Mouse (Mus musculus) intestine, embryonic 14.5 days (tissue): ENCODE results near the gene Ckap4. TPM values are rescaled to one million over a fixed set of nuclear protein-coding genes. Genes with fewer than 3 reads are reported as not detected.

Experiments
- ATAC-seq: fragments of 200-750 bp; cut with Nextera tagmentation; replicated peaks from 2 replicates; pipeline ENCODE4 v1.8.0; 2017; ENCODE audit warnings: low read depth, moderate number of reproducible peaks, moderate TSS enrichment, moderate library complexity; ENCODE audit not compliant: low FRiP score, low TSS enrichment
- DNase-seq: peaks from one replicate; pipeline ENCODE4 v3.0.0-alpha.2; 2018; ENCODE audit warnings: low spot score
- H3K27ac ChIP-seq: fragments of 300-500 bp; sonication (generic); 2 replicates; pipeline ENCODE4 v1.5.1; 2014; ENCODE audit warnings: low read depth, mild to moderate bottlenecking, control low read depth
- H3K27me3 ChIP-seq: fragments of 300-500 bp; sonication (generic); replicated peaks from 2 replicates; pipeline ENCODE4 v1.6.1; 2014; ENCODE audit warnings: low read length, control low read depth; ENCODE audit not compliant: control insufficient read depth, insufficient read depth
- H3K36me3 ChIP-seq: fragments of 300-500 bp; sonication (generic); 2 replicates; pipeline ENCODE4 v1.6.1; 2014; ENCODE audit warnings: low read length, control low read depth; ENCODE audit not compliant: control insufficient read depth, insufficient read depth
- H3K4me1 ChIP-seq: fragments of 300-500 bp; sonication (generic); replicated peaks from 2 replicates; pipeline ENCODE4 v1.6.1; 2014; ENCODE audit warnings: low read length, control low read depth, mixed read lengths; ENCODE audit not compliant: control insufficient read depth, insufficient read depth
- H3K4me2 ChIP-seq: fragments of 300-500 bp; sonication (generic); 2 replicates; pipeline ENCODE4 v1.6.1; 2014; ENCODE audit warnings: low read length
- H3K4me3 ChIP-seq: fragments of 300-500 bp; sonication (generic); 2 replicates; pipeline ENCODE4 v1.5.1; 2014; ENCODE audit warnings: low read depth, low read length, control low read depth, mixed read lengths
- H3K9ac ChIP-seq: fragments of 300-500 bp; sonication (generic); 2 replicates; pipeline ENCODE4 v1.6.1; 2014; ENCODE audit warnings: mild to moderate bottlenecking, low read length
- H3K9me3 ChIP-seq: fragments of 300-500 bp; sonication (generic); 2 replicates; pipeline ENCODE4 v1.6.1; 2016; ENCODE audit warnings: low read length, control low read depth; ENCODE audit not compliant: control insufficient read depth
- WGBS: fragments of 180-500 bp; shearing (Covaris S2); extraction: QIAGEN DNeasy Blood & Tissue Kit; methylation state at CpG from one replicate; pipeline ENCODE4 v1.1.7; 2014; 5-methylcytosine and 5-hydroxymethylcytosine counted together
- polyA plus RNA-seq: library from polyadenylated mRNA; unstranded; fragments of >200 nt; fragmentation: Nextera tagmentation; extraction: Ambion mirVana; gene quantifications from 2 replicates; pipeline ENCODE4 v1.2.1, GENCODE M21; 2014

Ckap4 gene
- polyA plus RNA-seq, 1 experiment from 2014 or later = 82.2 TPM

DNA sequence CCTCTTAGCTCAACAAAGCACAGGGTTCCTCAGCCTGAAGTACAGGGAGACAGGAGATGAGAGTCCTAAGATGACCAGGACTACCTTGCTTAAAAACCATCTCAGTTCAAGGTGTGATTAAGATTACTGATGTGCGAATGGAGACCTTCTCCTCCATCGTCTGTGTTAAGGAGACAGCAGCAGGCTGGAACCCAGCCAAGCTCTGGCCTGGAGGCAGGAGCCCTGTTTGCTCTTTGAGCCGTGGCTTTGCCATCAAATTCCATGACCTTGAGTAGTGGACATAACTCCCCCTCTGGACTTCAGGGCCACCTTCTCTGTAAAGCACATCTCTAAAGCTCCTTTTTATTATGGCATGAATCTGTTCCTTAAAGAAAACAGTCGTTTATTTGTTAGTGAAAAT lies 2.0 kb upstream of the Ckap4 start:
- WGBS = 41% methylated on average over 4 of the region's 4 CpGs
- H3K4me2 ChIP-seq = no peak overlapping the region
- peaks cover 18% of the 10 kb centered on the region for H3K4me1 ChIP-seq
- no peak overlapping the region for H3K27ac ChIP-seq
- no peaks in the 10 kb centered on the region for H3K27me3 ChIP-seq
- no peak for ATAC-seq
- H3K36me3 ChIP-seq = peaks cover 6% of the 10 kb centered on the region
- no peak overlapping the region for H3K4me3 ChIP-seq
- H3K9ac ChIP-seq = no peak overlapping the region
- DNase-seq = no peak
- no peaks in the 10 kb centered on the region for H3K9me3 ChIP-seq

- Histone ChIP-seq H3K4me2 (no peak overlapping the region), H3K4me1 (peaks cover 20% of the 10 kb centered on the region), H3K9ac (no peak overlapping the region), H3K4me3 (no peak overlapping the region), H3K36me3 (peaks cover 7% of the 10 kb centered on the region), H3K9me3 (no peaks in the 10 kb centered on the region), H3K27me3 (no peaks in the 10 kb centered on the region), H3K27ac (no peak overlapping the region)
- DNase-seq = no peak
- 90% methylated on average over 5 of the region's 5 CpGs for WGBS
- ATAC-seq = no peak
These were observed 1.6 kb upstream of the Ckap4 start for GRCm38 (mm10) chr10:84535458-84535857.

- H3K4me1 ChIP-seq = peaks cover 23% of the 10 kb centered on the region
- peak overlapping the region; percentile 90 for H3K4me3 ChIP-seq
- peak overlapping the region; percentile 81 for H3K27ac ChIP-seq
- WGBS = under 1% methylated on average over 58 of the region's 72 CpGs
- H3K9ac ChIP-seq = peak overlapping the region; percentile 90
- H3K27me3 ChIP-seq = no peaks in the 10 kb centered on the region
- H3K9me3 ChIP-seq = no peaks in the 10 kb centered on the region
- H3K36me3 ChIP-seq = peaks cover 13% of the 10 kb centered on the region
- peak; percentile 44; the same call in 1 of the 2 replicates for ATAC-seq
- peak overlapping the region; percentile 67 for H3K4me2 ChIP-seq
- DNase-seq = peak; percentile 83
These were observed 665 bp downstream of the Ckap4 start for GRCm38 (mm10) chr10:84532911-84533882.

GRCm38 (mm10) chr10:84532191-84532889 lies 1.5 kb downstream of the Ckap4 start:
- peaks cover 22% of the 10 kb centered on the region for H3K36me3 ChIP-seq
- peak overlapping the region; percentile 27; the same call in 1 of the 2 replicates for H3K27ac ChIP-seq
- DNase-seq (no peak), ATAC-seq (no peak)
- WGBS = 52% methylated on average over 16 of the region's 16 CpGs
- H3K27me3 ChIP-seq = no peaks in the 10 kb centered on the region
- no peaks in the 10 kb centered on the region for H3K9me3 ChIP-seq
- peak overlapping the region; percentile 90 for H3K9ac ChIP-seq
- peak overlapping the region; percentile 90 for H3K4me3 ChIP-seq
- peaks cover 23% of the 10 kb centered on the region for H3K4me1 ChIP-seq
- peak overlapping the region; percentile 67 for H3K4me2 ChIP-seq

DNA sequence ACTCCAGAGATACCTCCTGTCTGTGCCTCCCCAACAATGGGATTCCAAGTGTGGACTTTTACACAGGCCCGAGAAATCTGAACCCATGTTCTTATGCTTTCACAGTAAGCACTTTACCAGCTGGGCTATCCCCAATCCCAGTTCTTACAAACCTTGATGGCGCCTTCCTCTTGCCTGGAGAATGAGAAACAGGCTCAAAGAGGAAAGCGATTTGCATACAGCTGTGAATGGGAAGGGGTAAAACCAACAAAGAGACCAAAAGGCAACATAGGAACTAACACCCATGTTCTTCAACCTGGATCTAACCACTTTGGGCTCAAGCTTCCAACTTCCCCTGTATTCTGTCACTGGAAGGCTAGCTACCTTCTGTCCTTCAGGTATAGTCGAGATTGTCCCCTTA lies 2.3 kb downstream of the Ckap4 start:
- DNase-seq (no peak), ATAC-seq (no peak)
- Histone ChIP-seq H3K4me1 (peaks cover 23% of the 10 kb centered on the region), H3K27ac (no peak overlapping the region), H3K9ac (no peak overlapping the region), H3K36me3 (peaks cover 30% of the 10 kb centered on the region), H3K9me3 (no peaks in the 10 kb centered on the region), H3K27me3 (no peaks in the 10 kb centered on the region), H3K4me3 (0 out of 2 replicates have a peak overlapping the region, but pooled peaks have one; percentile 90), H3K4me2 (peak overlapping the region; percentile 67)
- 89% methylated on average over 4 of the region's 4 CpGs for WGBS

DNA sequence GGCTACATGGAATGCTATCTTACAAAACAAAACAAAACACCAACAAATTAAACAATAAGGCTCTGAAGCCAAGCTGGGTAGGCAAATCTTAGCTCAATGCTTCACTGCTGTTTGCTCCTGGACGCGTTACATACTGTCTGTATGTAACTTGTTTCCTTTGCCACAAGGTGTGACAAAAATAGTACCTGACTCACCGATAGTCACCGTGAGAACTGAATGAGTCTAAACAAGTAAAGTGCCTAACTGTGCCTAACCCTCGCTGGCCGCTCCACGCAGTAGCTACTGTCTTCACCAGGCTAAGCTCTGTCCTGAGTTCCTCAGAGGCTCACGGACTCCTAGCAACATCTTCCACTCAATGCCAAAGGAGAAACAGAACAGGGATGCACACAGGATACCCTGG lies 3.5 kb downstream of the Ckap4 start:
- H3K9me3 ChIP-seq = no peaks in the 10 kb centered on the region
- H3K36me3 ChIP-seq = peaks cover 40% of the 10 kb centered on the region
- H3K4me3 ChIP-seq = no peak overlapping the region
- no peak for ATAC-seq
- WGBS = 86% methylated on average over 8 of the region's 8 CpGs
- no peak for DNase-seq
- H3K27ac ChIP-seq = no peak overlapping the region
- H3K4me2 ChIP-seq = peak overlapping the region; percentile 67; the same call in 1 of the 2 replicates
- H3K9ac ChIP-seq = no peak overlapping the region
- no peaks in the 10 kb centered on the region for H3K27me3 ChIP-seq
- H3K4me1 ChIP-seq = peaks cover 23% of the 10 kb centered on the region

GRCm38 (mm10) chr10:84527631-84528030 lies 6.2 kb downstream of the Ckap4 start:
- H3K9me3 ChIP-seq = no peaks in the 10 kb centered on the region
- no peak overlapping the region for H3K4me2 ChIP-seq
- peaks cover 23% of the 10 kb centered on the region for H3K4me1 ChIP-seq
- no peak overlapping the region for H3K9ac ChIP-seq
- H3K27me3 ChIP-seq = no peaks in the 10 kb centered on the region
- peaks cover 50% of the 10 kb centered on the region for H3K36me3 ChIP-seq
- 81% methylated on average over 12 of the region's 12 CpGs for WGBS
- DNase-seq (no peak), ATAC-seq (no peak)
- H3K27ac ChIP-seq = no peak overlapping the region
- no peak overlapping the region for H3K4me3 ChIP-seq

DNA sequence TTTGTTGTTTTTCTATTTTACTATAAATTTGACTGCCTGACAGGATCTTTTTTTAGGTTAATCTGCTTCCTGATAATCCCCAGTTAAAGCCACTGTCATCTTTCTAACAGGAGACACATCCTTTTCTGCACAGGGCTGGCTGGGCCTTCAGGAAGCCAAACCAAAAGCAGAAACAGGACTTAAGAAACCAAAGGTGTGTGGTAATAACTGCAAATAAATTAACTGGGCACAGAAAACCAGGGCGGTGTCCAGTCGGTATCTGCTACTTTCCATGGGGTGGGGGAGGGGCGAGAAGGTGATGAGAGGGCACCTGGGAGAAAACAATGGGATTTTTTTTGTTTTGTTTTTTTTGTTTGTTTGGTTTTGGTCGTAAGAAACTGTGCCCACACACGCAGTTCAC lies 6.8 kb downstream of the Ckap4 start:
- no peak overlapping the region for H3K4me3 ChIP-seq
- H3K27ac ChIP-seq = no peak overlapping the region
- peaks cover 17% of the 10 kb centered on the region for H3K4me1 ChIP-seq
- 78% methylated on average over 5 of the region's 5 CpGs for WGBS
- H3K9ac ChIP-seq = no peak overlapping the region
- no peaks in the 10 kb centered on the region for H3K9me3 ChIP-seq
- DNase-seq (no peak), ATAC-seq (no peak)
- no peaks in the 10 kb centered on the region for H3K27me3 ChIP-seq
- H3K36me3 ChIP-seq = peaks cover 50% of the 10 kb centered on the region
- H3K4me2 ChIP-seq = no peak overlapping the region
